Mouse (Mus musculus) cerebellum, adult 9-11 months (tissue): ENCODE measurements around the gene Rnf114.

Experiments
- DNase-seq: peaks from one replicate; pipeline ENCODE4 v3.0.0; 2022

Gene Rnf114

GRCm38 (mm10) chr2:167505127-167505526 lies 12.7 kb downstream of the Rnf114 start:
- peak; percentile 23 for DNase-seq

- peak; percentile 23 for DNase-seq
These were observed 14.3 kb downstream of the Rnf114 start for GRCm38 (mm10) chr2:167506546-167507260.

- DNase-seq: peak; percentile 16
These were observed 15.4 kb downstream of the Rnf114 start for GRCm38 (mm10) chr2:167507719-167508385.

- DNase-seq: peak; percentile 7
These were observed 16.1 kb downstream of the Rnf114 start for GRCm38 (mm10) chr2:167508569-167508968.

GRCm38 (mm10) chr2:167510485-167510884 lies 18.0 kb downstream of the Rnf114 start:
- peak; percentile 5 for DNase-seq

- peak; percentile 41 for DNase-seq
These were observed 19.9 kb downstream of the Rnf114 start for GRCm38 (mm10) chr2:167512365-167512764.

GRCm38 (mm10) chr2:167512970-167513369 lies 20.5 kb downstream of the Rnf114 start:
- peak; percentile 25 for DNase-seq

GRCm38 (mm10) chr2:167514641-167515040 lies 22.2 kb downstream of the Rnf114 start:
- peak; percentile 26 for DNase-seq

GRCm38 (mm10) chr2:167515688-167516087 lies 23.2 kb downstream of the Rnf114 start:
- DNase-seq: no peak

GRCm38 (mm10) chr2:167519606-167520252 lies 27.3 kb downstream of the Rnf114 start:
- DNase-seq: no peak

- no peak for DNase-seq
These were observed 35.8 kb downstream of the Rnf114 start for GRCm38 (mm10) chr2:167528278-167528677.

GRCm38 (mm10) chr2:167529935-167530513 lies 37.6 kb downstream of the Rnf114 start:
- no peak for DNase-seq

GRCm38 (mm10) chr2:167530536-167530935 lies 38.1 kb downstream of the Rnf114 start:
- no peak for DNase-seq

- no peak for DNase-seq
These were observed 39.7 kb downstream of the Rnf114 start for GRCm38 (mm10) chr2:167532131-167532530.

GRCm38 (mm10) chr2:167533880-167534279 lies 41.4 kb downstream of the Rnf114 start:
- DNase-seq: no peak

GRCm38 (mm10) chr2:167536320-167536945 lies 44.0 kb downstream of the Rnf114 start:
- DNase-seq: no peak

- peak; percentile 90 for DNase-seq
These were observed 45.2 kb downstream of the Rnf114 start, which contains the start of gene Snai1 for GRCm38 (mm10) chr2:167537476-167538297. Snai1 (plus strand) TSS chr2:167538195.

GRCm38 (mm10) chr2:167538671-167539306 lies 46.3 kb downstream of the Rnf114 start:
- DNase-seq: peak; percentile 30

- DNase-seq: no peak
These were observed 47.4 kb downstream of the Rnf114 start for GRCm38 (mm10) chr2:167539536-167540476.

GRCm38 (mm10) chr2:167540477-167541110 lies 48.1 kb downstream of the Rnf114 start:
- no peak for DNase-seq
